Mouse (Mus musculus): ENCODE data around the gene Scn5a. TPM values are rescaled to one million over a fixed set of nuclear protein-coding genes. Genes with fewer than 3 reads are reported as not detected.

The Scn5a gene
- total and polyA plus RNA-seq, 3 experiments = 1.9 to 9.0 (median 4.3) TPM

GRCm38 (mm10) chr9:119484868-119485267, 93.9 kb downstream of the Scn5a start:
- TF ChIP-seq TCF12 (IDR thresholded peaks at IDR 0.05; ENCODE audit: low read depth, low read length) (no peak), RAD21 (IDR thresholded peaks at IDR 0.05; ENCODE audit: low read depth, low read length) (no peak), NELFE (IDR thresholded peaks at IDR 0.05; ENCODE audit: low read depth, low read length) (no peak), MXI1 (IDR thresholded peaks at IDR 0.05; ENCODE audit: low read depth, low read length) (no peak), UBTF (IDR thresholded peaks at IDR 0.05; ENCODE audit: low read depth, low read length) (no peak), SMC3 (IDR thresholded peaks at IDR 0.05; ENCODE audit: low read depth, low read length) (no peak), POLR2A (IDR thresholded peaks at IDR 0.05; ENCODE audit: low read depth, low read length) (no peak), MYC (IDR thresholded peaks at IDR 0.05; ENCODE audit: low read depth, low read length) (no peak), MAX (IDR thresholded peaks at IDR 0.05; ENCODE audit: low read length) (no peak), MEF2A (IDR thresholded peaks at IDR 0.05; ENCODE audit: borderline replicate concordance, low read depth, low read length) (no peak), TBP (conservative IDR thresholded peaks at IDR 0.05; ENCODE audit: low read depth, low read length) (no peak), MAZ (IDR thresholded peaks at IDR 0.05; ENCODE audit: low read depth, low read length) (no peak), BHLHE40 (IDR thresholded peaks at IDR 0.05; ENCODE audit: low read depth, low read length) (no peak), ZNF384 (IDR thresholded peaks at IDR 0.05; ENCODE audit: low read depth, low read length) (no peak), CHD2 (IDR thresholded peaks at IDR 0.05; ENCODE audit: low read length) (no peak), CTCF (conservative IDR thresholded peaks at IDR 0.05 in 1 of 2, IDR thresholded peaks at IDR 0.05 in 1 of 2; ENCODE audit: low read depth in 2 of 2, low read length in 2 of 2) (no peak), RCOR1 (conservative IDR thresholded peaks at IDR 0.05; ENCODE audit: low read depth, low read length) (no peak), PAX5 (IDR thresholded peaks at IDR 0.05; ENCODE audit: low read length) (no peak)
- no peak overlapping the region for H3K4me3 ChIP-seq (replicated peaks in 1 of 3; ENCODE audit: low read depth in 2 of 3, low read length in 2 of 3, poor library complexity in 1 of 3)
- no peak overlapping the region for H3K27ac ChIP-seq (ENCODE audit: insufficient read depth, low read depth)
- H3K36me3 ChIP-seq (replicated peaks in 1 of 2; ENCODE audit: control insufficient read depth in 1 of 2, insufficient read depth in 1 of 2, low read length in 1 of 2) = peaks cover 12 to 22% of the 10 kb centered on the region in 2 experiments
- H3K4me2 ChIP-seq (ENCODE audit: insufficient read depth, low read depth, poor library complexity, severe bottlenecking) = no peak overlapping the region
- dilution Hi-C loops (cut with MboI; ENCODE audit: extremely low pct_ligation_motif_present, extremely low pct_unique_long_range_greater_than_20kb, low sequenced_read_pairs) = no loop called here
- H3K27me3 ChIP-seq (replicated peaks) = no peaks in the 10 kb centered on the region
- no peak for DNase-seq (ENCODE audit: extremely low read depth)
- H3K79me2 ChIP-seq (replicated peaks; ENCODE audit: control insufficient read depth, extremely low read depth, insufficient read depth, poor library complexity, severe bottlenecking) = no peaks in the 10 kb centered on the region
- no peak overlapping the region for H3K9ac ChIP-seq (ENCODE audit: insufficient read depth, low read depth)
- in situ Hi-C loops (cut with MboI; ENCODE audit: low pct_ligation_motif_present, low pct_unique_long_range_greater_than_20kb, low sequenced_read_pairs) = no loop called here
- no peaks in the 10 kb centered on the region for H3K9me3 ChIP-seq (replicated peaks; ENCODE audit: low read length)
- peaks cover 16 to 40% of the 10 kb centered on the region in 2 experiments for H3K4me1 ChIP-seq (ENCODE audit: control insufficient read depth in 1 of 2, insufficient read depth in 2 of 2)

GRCm38 (mm10) chr9:119484420-119484819, 94.4 kb downstream of the Scn5a start:
- DNase-seq (ENCODE audit: extremely low read depth) = no peak
- Histone ChIP-seq H3K4me2 (ENCODE audit: insufficient read depth, low read depth, poor library complexity, severe bottlenecking) (no peak overlapping the region), H3K27me3 (replicated peaks) (no peaks in the 10 kb centered on the region), H3K36me3 (replicated peaks in 1 of 2; ENCODE audit: control insufficient read depth in 1 of 2, insufficient read depth in 1 of 2, low read length in 1 of 2) (peaks cover 9 to 18% of the 10 kb centered on the region in 2 experiments), H3K79me2 (replicated peaks; ENCODE audit: control insufficient read depth, extremely low read depth, insufficient read depth, poor library complexity, severe bottlenecking) (no peaks in the 10 kb centered on the region), H3K27ac (ENCODE audit: insufficient read depth, low read depth) (no peak overlapping the region), H3K9ac (ENCODE audit: insufficient read depth, low read depth) (no peak overlapping the region), H3K9me3 (replicated peaks; ENCODE audit: low read length) (no peaks in the 10 kb centered on the region), H3K4me3 (replicated peaks in 1 of 3; ENCODE audit: low read depth in 2 of 3, low read length in 2 of 3, poor library complexity in 1 of 3) (no peak overlapping the region), H3K4me1 (ENCODE audit: control insufficient read depth in 1 of 2, insufficient read depth in 2 of 2) (peaks cover 16 to 40% of the 10 kb centered on the region in 2 experiments)
- TF ChIP-seq SMC3 (IDR thresholded peaks at IDR 0.05; ENCODE audit: low read depth, low read length) = no peak
- no peak for TF ChIP-seq USF2 (conservative IDR thresholded peaks at IDR 0.05; ENCODE audit: low read depth, low read length)
- no peak for TF ChIP-seq MXI1 (IDR thresholded peaks at IDR 0.05; ENCODE audit: low read depth, low read length)
- TF ChIP-seq NRF1 (IDR thresholded peaks at IDR 0.05; ENCODE audit: low read depth, low read length) = no peak
- no peak for TF ChIP-seq E2F4 (IDR thresholded peaks at IDR 0.05; ENCODE audit: insufficient replicate concordance, low read depth, low read length)
- TF ChIP-seq CHD1 (IDR thresholded peaks at IDR 0.05; ENCODE audit: low read depth, low read length) = no peak
- no peak for TF ChIP-seq ZNF384 (IDR thresholded peaks at IDR 0.05; ENCODE audit: low read depth, low read length)
- no peak for TF ChIP-seq SIN3A (IDR thresholded peaks at IDR 0.05; ENCODE audit: low read length)
- TF ChIP-seq MAZ (IDR thresholded peaks at IDR 0.05; ENCODE audit: low read depth, low read length) = no peak
- no peak for TF ChIP-seq BHLHE40 (IDR thresholded peaks at IDR 0.05; ENCODE audit: low read depth, low read length)
- no peak for TF ChIP-seq UBTF (IDR thresholded peaks at IDR 0.05; ENCODE audit: low read depth, low read length)
- no peak for TF ChIP-seq KAT2A (IDR thresholded peaks at IDR 0.05; ENCODE audit: insufficient replicate concordance, low read length)
- no peak for TF ChIP-seq CTCF (conservative IDR thresholded peaks at IDR 0.05 in 1 of 2, IDR thresholded peaks at IDR 0.05 in 1 of 2; ENCODE audit: low read depth in 2 of 2, low read length in 2 of 2)
- TF ChIP-seq MEF2A (IDR thresholded peaks at IDR 0.05; ENCODE audit: borderline replicate concordance, low read depth, low read length) = no peak
- TF ChIP-seq MAFK (IDR thresholded peaks at IDR 0.05; ENCODE audit: insufficient replicate concordance, low read length) = no peak
- no peak for TF ChIP-seq POLR2AphosphoS2 (IDR thresholded peaks at IDR 0.05; ENCODE audit: low read depth, low read length)
- no peak for TF ChIP-seq NELFE (IDR thresholded peaks at IDR 0.05; ENCODE audit: low read depth, low read length)
- no peak for TF ChIP-seq JUND (conservative IDR thresholded peaks at IDR 0.05; ENCODE audit: low read depth, low read length)
- TF ChIP-seq ELF1 (IDR thresholded peaks at IDR 0.05; ENCODE audit: low read depth, low read length) = no peak
- in situ Hi-C loops (cut with MboI; ENCODE audit: low pct_ligation_motif_present, low pct_unique_long_range_greater_than_20kb, low sequenced_read_pairs) (no loop called here), dilution Hi-C loops (cut with MboI; ENCODE audit: extremely low pct_ligation_motif_present, extremely low pct_unique_long_range_greater_than_20kb, low sequenced_read_pairs) (no loop called here)

Measured in CH12.LX (cell line).